In the genomic region with DNA sequence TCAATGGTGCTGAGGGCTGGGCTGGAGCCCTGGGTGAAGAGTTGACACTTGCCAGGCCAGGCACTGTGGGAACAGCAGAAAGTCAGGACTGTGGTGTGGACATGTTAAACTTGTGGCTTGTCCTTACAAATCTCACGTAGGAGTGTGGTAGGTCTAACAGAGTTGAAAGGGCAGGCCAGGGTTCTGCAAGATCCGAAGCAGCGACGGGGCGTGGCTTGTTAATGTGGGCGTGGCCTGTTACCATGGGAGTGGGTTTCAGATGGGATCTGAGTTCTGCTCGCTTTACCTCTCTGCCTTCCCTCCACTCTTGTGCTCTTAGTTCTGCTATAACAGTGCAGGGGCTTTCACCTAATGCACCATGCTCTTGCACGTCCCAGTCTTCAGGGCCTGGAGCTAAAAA, we compare ENCODE assay signal across 30 mouse cellular contexts.
DNase-seq lines count a peak whose midpoint lies in the region; ATAC-seq lines count a peak whose summit lies in the region.
"Had no signal": no experiment of that assay in that cellular context is flagged by ENCODE, and none has a peak within 500 bp of the region (broad histone marks: within the 10 kb centered on the region; RNA-seq: fewer than 3 reads in every experiment).

No protein-coding gene starts in this region.

- no peaks in the 10 kb centered on the region for H3K4me1 ChIP-seq in heart, embryonic 11.5 days (ENCODE audit: control insufficient read depth, insufficient read depth, low read length)
- H3K4me1 ChIP-seq in midbrain, embryonic 12.5 days: peaks cover 20% of the 10 kb centered on the region
- H3K4me1 ChIP-seq in midbrain, embryonic 10.5 days: peaks cover 17% of the 10 kb centered on the region
- peaks cover 15% of the 10 kb centered on the region for H3K4me1 ChIP-seq in hindbrain, embryonic 14.5 days (replicated peaks; ENCODE audit: control insufficient read depth, insufficient read depth, low read length)
- H3K4me1 ChIP-seq: heart, embryonic 13.5 days; liver, embryonic 15.5 days; lung, embryonic 15.5 days had no signal

- H3K4me2 ChIP-seq in heart, embryonic 11.5 days: no peak overlapping the region
- H3K4me2 ChIP-seq in midbrain, embryonic 12.5 days (replicated peaks): no peak overlapping the region
- no peak overlapping the region for H3K4me2 ChIP-seq in hindbrain, embryonic 14.5 days (replicated peaks)
- H3K4me2 ChIP-seq: heart, embryonic 13.5 days; liver, embryonic 15.5 days; lung, embryonic 15.5 days had no signal

- WGBS in heart, embryonic 11.5 days (ENCODE audit: insufficient replicate concordance): 41% methylated on average over 8 of the region's 8 CpGs
- WGBS in midbrain, embryonic 12.5 days: 38% methylated on average over 8 of the region's 8 CpGs
- WGBS in midbrain, embryonic 10.5 days: 37% methylated on average over 8 of the region's 8 CpGs
- WGBS in hindbrain, embryonic 14.5 days: 33% methylated on average over 8 of the region's 8 CpGs

- H3K27ac ChIP-seq in heart, embryonic 11.5 days (ENCODE audit: low read depth, low read length): no peak overlapping the region
- 0 out of 2 replicates have a peak overlapping the region, but pooled peaks have one; percentile 70 for H3K27ac ChIP-seq in midbrain, embryonic 12.5 days (replicated peaks)
- no peak overlapping the region; the same call in 1 of the 2 replicates for H3K27ac ChIP-seq in midbrain, embryonic 10.5 days (replicated peaks)
- H3K27ac ChIP-seq in hindbrain, embryonic 14.5 days: peak overlapping the region; percentile 26; the same call in 1 of the 2 replicates
- H3K27ac ChIP-seq: gastrocnemius, adult 2 months; heart, embryonic 13.5 days; liver, embryonic 15.5 days; lung, embryonic 15.5 days had no signal

- H3K36me3 ChIP-seq in heart, embryonic 11.5 days (ENCODE audit: control insufficient read depth, insufficient read depth, low read length): no peaks in the 10 kb centered on the region
- no peaks in the 10 kb centered on the region for H3K36me3 ChIP-seq in midbrain, embryonic 12.5 days
- H3K36me3 ChIP-seq in midbrain, embryonic 10.5 days: no peaks in the 10 kb centered on the region
- no peaks in the 10 kb centered on the region for H3K36me3 ChIP-seq in hindbrain, embryonic 14.5 days (replicated peaks; ENCODE audit: control insufficient read depth, insufficient read depth)
- H3K36me3 ChIP-seq: heart, embryonic 13.5 days; liver, embryonic 15.5 days; lung, embryonic 15.5 days had no signal

- ATAC-seq in heart, embryonic 11.5 days (replicated peaks; ENCODE audit: insufficient number of reproducible peaks, low FRiP score, low TSS enrichment): no peak
- no peak for ATAC-seq in midbrain, embryonic 12.5 days (ENCODE audit: low FRiP score, low read depth)
- ATAC-seq in hindbrain, embryonic 14.5 days (ENCODE audit: low FRiP score): no peak
- ATAC-seq: CD4-positive, CD25-positive, alpha-beta regulatory T cell, adult 4 months; forebrain, embryonic 16.5 days; intestine, postnatal 0 days had no signal

- peaks cover 6% of the 10 kb centered on the region; the same call in 1 of the 2 replicates for H3K27me3 ChIP-seq in heart, embryonic 11.5 days (ENCODE audit: control insufficient read depth, insufficient read depth, low read length)
- H3K27me3 ChIP-seq in midbrain, embryonic 12.5 days: peaks cover 4% of the 10 kb centered on the region
- no peaks in the 10 kb centered on the region; the same call in 1 of the 2 replicates for H3K27me3 ChIP-seq in midbrain, embryonic 10.5 days (ENCODE audit: low read depth, poor library complexity, severe bottlenecking)
- H3K27me3 ChIP-seq in hindbrain, embryonic 14.5 days (ENCODE audit: control insufficient read depth, insufficient read depth, low read length): no peaks in the 10 kb centered on the region
- H3K27me3 ChIP-seq: liver, embryonic 15.5 days; lung, embryonic 15.5 days had no signal

- H3K9me3 ChIP-seq in heart, embryonic 11.5 days (replicated peaks; ENCODE audit: control insufficient read depth, low read length): no peaks in the 10 kb centered on the region
- H3K9me3 ChIP-seq in midbrain, embryonic 12.5 days: no peaks in the 10 kb centered on the region
- H3K9me3 ChIP-seq in midbrain, embryonic 10.5 days (replicated peaks): no peaks in the 10 kb centered on the region
- H3K9me3 ChIP-seq in hindbrain, embryonic 14.5 days (ENCODE audit: control insufficient read depth, low read length): no peaks in the 10 kb centered on the region
- H3K9me3 ChIP-seq: heart, embryonic 13.5 days; liver, embryonic 15.5 days; lung, embryonic 15.5 days had no signal

- H3K4me3 ChIP-seq in heart, embryonic 11.5 days (ENCODE audit: low read depth, low read length): no peak overlapping the region
- no peak overlapping the region for H3K4me3 ChIP-seq in midbrain, embryonic 12.5 days
- no peak overlapping the region for H3K4me3 ChIP-seq in midbrain, embryonic 10.5 days
- H3K4me3 ChIP-seq in hindbrain, embryonic 14.5 days (replicated peaks; ENCODE audit: low read length): no peak overlapping the region
- H3K4me3 ChIP-seq: erythroblast, embryonic 14.5 days; gastrocnemius, adult 2 months; heart, embryonic 13.5 days; liver, embryonic 15.5 days; lung, embryonic 15.5 days had no signal

- no peak overlapping the region for H3K9ac ChIP-seq in heart, embryonic 11.5 days (ENCODE audit: low read depth, low read length)
- H3K9ac ChIP-seq in midbrain, embryonic 12.5 days (replicated peaks): no peak overlapping the region
- H3K9ac ChIP-seq in hindbrain, embryonic 14.5 days: no peak overlapping the region
- H3K9ac ChIP-seq: heart, embryonic 13.5 days; liver, embryonic 15.5 days; lung, embryonic 15.5 days had no signal

- DNase-seq in heart, postnatal 4 days: peak; percentile 3
- DNase-seq in midbrain, embryonic 10.5 days (ENCODE audit: low spot score): no peak
- DNase-seq in thymus, postnatal 4 days: peak; percentile 47
- DNase-seq in thymus, postnatal 36 days: no peak
- no peak for DNase-seq in hindbrain, embryonic 14.5 days (ENCODE audit: low spot score)
- no peak for DNase-seq in left cerebral cortex, postnatal 4 days
- DNase-seq: adrenal gland, adult 8-10 months; cerebellum, adult 8-10 months; cerebellum, postnatal 25 days; gastrocnemius, adult 2 months; gastrocnemius, postnatal 36 days; heart, adult 18-20 months; heart, postnatal 10 days; kidney, adult 9 months; kidney, postnatal 10 days; layer of hippocampus, postnatal 36 days; lung, postnatal 36 days; retina, postnatal 1 day; right cerebral cortex, postnatal 25 days; spleen, adult 18-20 months; thymus, adult 2 months had no signal

- intact Hi-C loops in left cerebral cortex, postnatal 4 days (cut with DNase I): no loop called here

Comparison
In these comparisons a context has a peak if more than half of its experiments do, and no peak if none do; other contexts are left out.
1. DNase-seq: peak in heart, postnatal 4 days (single experiment) and thymus, postnatal 4 days (single experiment); none in midbrain, embryonic 10.5 days (single experiment), thymus, postnatal 36 days (0 of 2), hindbrain, embryonic 14.5 days (single experiment) and left cerebral cortex, postnatal 4 days (single experiment).
2. H3K27ac ChIP-seq: peak in midbrain, embryonic 12.5 days (single experiment) and hindbrain, embryonic 14.5 days (single experiment); none in heart, embryonic 11.5 days (single experiment) and midbrain, embryonic 10.5 days (single experiment).